Mouse (Mus musculus): ENCODE results near the gene Zfp791. TPM values are rescaled to one million over a fixed set of nuclear protein-coding genes. Genes with fewer than 3 reads are reported as not detected.
"Not testable (repeated sequence)": the region's sequence is repeated elsewhere in the genome, so short reads cannot be mapped to it uniquely, and the experiment has no call there.

Zfp791 gene
- polyA plus RNA-seq (2014; fragmentation: Nextera tagmentation; extraction: Ambion mirVana): 1.6 TPM in 2 replicates

DNA sequence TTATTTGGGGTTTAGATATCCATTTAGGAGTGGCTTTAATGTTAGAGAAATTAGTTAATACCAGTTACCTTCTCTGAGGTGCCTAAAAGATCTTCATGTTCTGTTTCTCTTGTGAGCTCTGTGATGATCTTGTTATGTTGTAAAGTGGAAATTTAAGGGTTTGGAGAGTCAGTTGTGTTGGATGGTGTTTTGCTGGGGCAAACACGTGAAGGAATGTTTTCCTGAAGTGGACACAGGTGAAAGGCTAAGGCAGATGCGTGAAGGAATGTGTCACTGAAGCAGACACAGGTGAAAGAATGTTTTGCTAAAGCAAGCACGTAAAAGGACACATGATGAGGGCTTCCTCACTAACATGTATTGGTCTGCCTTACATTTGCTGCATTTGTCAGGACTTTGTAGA, at the start of gene Zfp791:
Gene Zfp791 (minus strand): TSS at position 101 of the 400 bp plus-strand sequence.
- WGBS: 77% methylated on average over 3 of the region's 3 CpGs
- H3K4me1 ChIP-seq (ENCODE audit: control insufficient read depth, insufficient read depth, low read length): 0 out of 2 replicates have a peak, but pooled peaks cover 6% of the 10 kb centered on the region
- H3K9ac ChIP-seq (ENCODE audit: low read depth, low read length): no peak within 1 kb of the TSS
- H3K27me3 ChIP-seq (replicated peaks; ENCODE audit: control insufficient read depth, insufficient read depth, low read length): no peaks in the 10 kb centered on the region
- no peaks in the 10 kb centered on the region for H3K36me3 ChIP-seq (ENCODE audit: control insufficient read depth, insufficient read depth, low read length)
- ATAC-seq (ENCODE audit: low read depth): no peak
- H3K4me2 ChIP-seq (ENCODE audit: low read depth, low read length): no peak within 1 kb of the TSS
- H3K9me3 ChIP-seq (ENCODE audit: control insufficient read depth, low read length): no peaks in the 10 kb centered on the region
- DNase-seq (ENCODE audit: low spot score): no peak
- H3K27ac ChIP-seq (replicated peaks; ENCODE audit: low read depth, low read length): no peak within 1 kb of the TSS
- H3K4me3 ChIP-seq (ENCODE audit: low read depth, low read length): no peak within 1 kb of the TSS

DNA sequence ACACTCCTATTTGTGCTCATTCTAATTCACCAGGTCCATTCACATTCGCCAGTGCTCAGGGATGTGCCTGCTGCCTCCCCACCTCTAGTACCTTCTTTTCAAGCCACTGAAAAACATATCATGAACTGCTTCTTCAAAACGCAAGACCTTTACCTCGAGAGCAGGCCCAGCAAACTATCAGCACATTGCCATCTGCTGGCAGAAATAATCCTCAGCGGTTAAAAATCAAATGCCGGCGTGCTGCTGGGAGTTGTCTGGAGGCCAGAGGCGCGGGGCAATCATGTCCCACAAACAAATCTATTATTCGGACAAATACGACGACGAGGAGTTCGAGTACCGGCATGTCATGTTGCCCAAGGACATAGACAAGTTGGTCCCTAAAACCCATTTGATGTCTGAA, 48.4 kb upstream of the Zfp791 start:
- H3K9ac ChIP-seq (ENCODE audit: low read depth, low read length): no peak overlapping the region
- no peaks in the 10 kb centered on the region for H3K27me3 ChIP-seq (replicated peaks; ENCODE audit: control insufficient read depth, insufficient read depth, low read length)
- ATAC-seq (ENCODE audit: low read depth) (no peak), DNase-seq (ENCODE audit: low spot score) (peak; percentile 44)
- no peak overlapping the region for H3K27ac ChIP-seq (replicated peaks; ENCODE audit: low read depth, low read length)
- H3K36me3 ChIP-seq (ENCODE audit: control insufficient read depth, insufficient read depth, low read length): no peaks in the 10 kb centered on the region
- H3K4me3 ChIP-seq (ENCODE audit: low read depth, low read length): no peak overlapping the region
- 31% methylated on average over 14 of the region's 14 CpGs for WGBS
- H3K9me3 ChIP-seq (ENCODE audit: control insufficient read depth, low read length): no peaks in the 10 kb centered on the region
- H3K4me1 ChIP-seq (ENCODE audit: control insufficient read depth, insufficient read depth, low read length): no peaks in the 10 kb centered on the region
- no peak overlapping the region for H3K4me2 ChIP-seq (ENCODE audit: low read depth, low read length)

DNA sequence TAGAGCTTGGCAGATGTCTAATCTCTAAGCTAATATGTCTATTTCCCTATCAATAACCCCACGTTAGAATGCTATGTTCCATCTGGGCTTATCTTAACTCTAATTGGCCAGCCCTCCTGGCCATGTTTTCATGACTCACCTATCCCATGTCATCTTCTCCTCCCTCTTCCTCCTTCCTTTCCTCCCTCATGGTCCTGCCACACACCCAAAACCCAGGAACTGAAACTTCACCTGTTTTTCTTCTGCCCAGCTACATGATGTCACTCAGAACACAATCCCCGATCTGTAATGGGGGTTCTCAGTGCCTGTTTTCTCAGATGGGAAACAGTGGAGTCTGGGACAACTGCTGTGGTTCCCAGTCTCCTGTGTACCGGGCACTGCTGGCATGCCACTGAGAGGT, 28.7 kb upstream of the Zfp791 start, which contains the start of gene Cks1brt:
Gene Cks1brt (plus strand): TSS at position 301 of the 400 bp plus-strand sequence.
- H3K9ac ChIP-seq (ENCODE audit: low read depth, low read length): no peak within 1 kb of the TSS
- no peaks in the 10 kb centered on the region for H3K27me3 ChIP-seq (replicated peaks; ENCODE audit: control insufficient read depth, insufficient read depth, low read length)
- 81% methylated on average over 3 of the region's 3 CpGs for WGBS
- no peak for DNase-seq (ENCODE audit: low spot score)
- H3K9me3 ChIP-seq (ENCODE audit: control insufficient read depth, low read length): peaks cover 34% of the 10 kb centered on the region
- H3K36me3 ChIP-seq (ENCODE audit: control insufficient read depth, insufficient read depth, low read length): no peaks in the 10 kb centered on the region
- no peak within 1 kb of the TSS for H3K4me2 ChIP-seq (ENCODE audit: low read depth, low read length)
- H3K4me3 ChIP-seq (ENCODE audit: low read depth, low read length): no peak within 1 kb of the TSS
- no peak within 1 kb of the TSS for H3K27ac ChIP-seq (replicated peaks; ENCODE audit: low read depth, low read length)
- no peak for ATAC-seq (ENCODE audit: low read depth)
- H3K4me1 ChIP-seq (ENCODE audit: control insufficient read depth, insufficient read depth, low read length): no peaks in the 10 kb centered on the region

DNA sequence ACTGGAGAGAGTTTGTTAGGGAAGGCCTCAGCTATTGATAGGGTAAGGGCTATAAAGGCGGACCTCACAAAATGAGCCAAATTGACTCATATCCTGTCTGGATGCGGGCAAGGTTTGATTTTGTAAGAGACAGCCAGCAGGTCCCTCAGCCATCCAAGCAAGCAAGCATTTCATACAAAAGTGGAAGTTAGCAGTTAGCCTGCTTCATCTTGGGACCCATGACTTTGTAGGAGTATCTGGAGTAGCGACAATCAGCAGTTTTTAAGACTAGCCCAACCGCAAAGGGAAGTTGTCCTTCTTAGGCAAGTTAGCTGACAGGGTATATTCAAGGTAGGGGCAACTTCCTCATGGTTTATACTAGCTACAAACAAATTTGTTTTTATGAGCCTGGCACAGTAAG, 19.6 kb upstream of the Zfp791 start:
- 91% methylated on average over 4 of the region's 4 CpGs for WGBS
- Histone ChIP-seq H3K9ac (ENCODE audit: low read depth, low read length) (no peak overlapping the region), H3K4me2 (ENCODE audit: low read depth, low read length) (no peak overlapping the region), H3K4me3 (ENCODE audit: low read depth, low read length) (no peak overlapping the region), H3K9me3 (ENCODE audit: control insufficient read depth, low read length) (peaks cover 3% of the 10 kb centered on the region; the same call in 1 of the 2 replicates), H3K27ac (replicated peaks; ENCODE audit: low read depth, low read length) (no peak overlapping the region), H3K4me1 (ENCODE audit: control insufficient read depth, insufficient read depth, low read length) (no peaks in the 10 kb centered on the region), H3K36me3 (ENCODE audit: control insufficient read depth, insufficient read depth, low read length) (no peaks in the 10 kb centered on the region), H3K27me3 (replicated peaks; ENCODE audit: control insufficient read depth, insufficient read depth, low read length) (no peaks in the 10 kb centered on the region)
- DNase-seq (ENCODE audit: low spot score) (peak; percentile 12), ATAC-seq (ENCODE audit: low read depth) (no peak)

DNA sequence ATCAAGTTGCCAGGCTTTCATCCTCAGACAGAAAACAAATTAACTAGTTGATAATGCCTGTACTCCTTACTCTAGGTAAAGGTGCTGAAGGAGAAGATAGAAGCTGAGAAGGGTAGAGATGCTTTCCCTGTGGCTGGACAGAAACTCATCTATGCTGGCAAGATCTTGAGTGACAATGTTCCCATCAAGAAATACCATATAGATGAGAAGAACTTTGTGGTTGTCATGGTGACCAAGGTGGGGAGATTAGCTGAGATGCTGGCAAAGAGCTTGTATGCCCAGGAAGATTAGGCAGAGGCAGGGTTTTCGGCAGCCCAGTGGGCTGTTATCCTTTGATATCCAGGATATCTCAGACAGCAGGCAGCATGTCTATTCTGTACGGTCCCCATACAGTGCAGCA, 12.8 kb upstream of the Zfp791 start:
- not testable (repeated sequence) for H3K27me3 ChIP-seq (replicated peaks; ENCODE audit: control insufficient read depth, insufficient read depth, low read length); H3K4me1 ChIP-seq (ENCODE audit: control insufficient read depth, insufficient read depth, low read length); H3K27ac ChIP-seq (replicated peaks; ENCODE audit: low read depth, low read length); H3K9me3 ChIP-seq (ENCODE audit: control insufficient read depth, low read length); DNase-seq (ENCODE audit: low spot score); H3K4me2 ChIP-seq (ENCODE audit: low read depth, low read length); H3K9ac ChIP-seq (ENCODE audit: low read depth, low read length); ATAC-seq (ENCODE audit: low read depth); H3K4me3 ChIP-seq (ENCODE audit: low read depth, low read length); H3K36me3 ChIP-seq (ENCODE audit: control insufficient read depth, insufficient read depth, low read length)
- WGBS: 81% methylated on average over 2 of the region's 2 CpGs

DNA sequence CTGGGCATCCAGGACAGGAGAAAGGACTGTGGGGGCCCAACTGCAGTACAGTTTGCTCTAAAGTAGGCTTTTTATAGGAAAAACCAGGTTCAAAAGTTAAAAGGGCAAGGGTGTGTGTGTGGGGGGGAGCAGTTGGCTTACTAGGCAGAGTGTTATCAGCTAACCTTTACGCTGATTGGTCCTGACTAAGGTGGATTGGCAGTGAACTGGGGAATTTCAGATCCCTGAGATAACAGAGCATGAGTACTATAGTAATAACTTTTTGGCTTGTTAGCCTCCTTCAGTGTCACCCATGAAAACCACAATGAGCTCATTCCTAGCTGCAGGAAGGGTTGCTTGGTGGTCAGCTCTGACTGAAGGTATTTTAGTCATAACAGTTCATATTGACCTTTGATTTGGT, 9.4 kb upstream of the Zfp791 start:
- Histone ChIP-seq H3K4me1 (ENCODE audit: control insufficient read depth, insufficient read depth, low read length) (no peaks in the 10 kb centered on the region), H3K9me3 (ENCODE audit: control insufficient read depth, low read length) (no peaks in the 10 kb centered on the region), H3K9ac (ENCODE audit: low read depth, low read length) (no peak overlapping the region), H3K27me3 (replicated peaks; ENCODE audit: control insufficient read depth, insufficient read depth, low read length) (no peaks in the 10 kb centered on the region), H3K36me3 (ENCODE audit: control insufficient read depth, insufficient read depth, low read length) (no peaks in the 10 kb centered on the region), H3K4me2 (ENCODE audit: low read depth, low read length) (no peak overlapping the region), H3K27ac (replicated peaks; ENCODE audit: low read depth, low read length) (no peak overlapping the region), H3K4me3 (ENCODE audit: low read depth, low read length) (no peak overlapping the region)
- DNase-seq (ENCODE audit: low spot score) (no peak), ATAC-seq (ENCODE audit: low read depth) (no peak)
- WGBS: 89% methylated on average over 1 of the region's 1 CpGs

DNA sequence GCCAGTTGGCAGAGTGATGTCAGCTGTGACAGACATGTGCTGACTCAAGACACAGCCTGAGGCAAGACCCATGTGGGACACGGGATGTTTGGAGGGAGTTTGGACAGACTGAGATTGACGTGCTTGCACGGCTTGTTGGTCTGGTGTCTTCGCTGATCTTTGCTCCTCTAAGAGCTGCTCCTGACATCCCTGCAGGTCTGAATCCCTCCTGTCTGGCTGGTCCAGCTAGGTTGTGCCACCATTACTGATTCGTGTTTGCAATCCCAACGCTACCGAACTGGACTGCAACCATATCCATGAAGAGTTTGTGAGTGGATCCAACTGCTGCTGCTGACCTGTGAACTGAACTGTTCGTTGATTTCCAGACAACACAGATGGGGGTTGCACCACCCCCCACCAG, 796 bp upstream of the Zfp791 start:
- 0 out of 2 replicates have a peak, but pooled peaks cover 4% of the 10 kb centered on the region for H3K4me1 ChIP-seq (ENCODE audit: control insufficient read depth, insufficient read depth, low read length)
- H3K9ac ChIP-seq (ENCODE audit: low read depth, low read length): no peak overlapping the region
- H3K4me3 ChIP-seq (ENCODE audit: low read depth, low read length): no peak overlapping the region
- DNase-seq (ENCODE audit: low spot score) (no peak), ATAC-seq (ENCODE audit: low read depth) (no peak)
- H3K4me2 ChIP-seq (ENCODE audit: low read depth, low read length): no peak overlapping the region
- H3K27ac ChIP-seq (replicated peaks; ENCODE audit: low read depth, low read length): no peak overlapping the region
- H3K36me3 ChIP-seq (ENCODE audit: control insufficient read depth, insufficient read depth, low read length): no peaks in the 10 kb centered on the region
- no peaks in the 10 kb centered on the region for H3K27me3 ChIP-seq (replicated peaks; ENCODE audit: control insufficient read depth, insufficient read depth, low read length)
- H3K9me3 ChIP-seq (ENCODE audit: control insufficient read depth, low read length): no peaks in the 10 kb centered on the region
- 87% methylated on average over 8 of the region's 8 CpGs for WGBS

DNA sequence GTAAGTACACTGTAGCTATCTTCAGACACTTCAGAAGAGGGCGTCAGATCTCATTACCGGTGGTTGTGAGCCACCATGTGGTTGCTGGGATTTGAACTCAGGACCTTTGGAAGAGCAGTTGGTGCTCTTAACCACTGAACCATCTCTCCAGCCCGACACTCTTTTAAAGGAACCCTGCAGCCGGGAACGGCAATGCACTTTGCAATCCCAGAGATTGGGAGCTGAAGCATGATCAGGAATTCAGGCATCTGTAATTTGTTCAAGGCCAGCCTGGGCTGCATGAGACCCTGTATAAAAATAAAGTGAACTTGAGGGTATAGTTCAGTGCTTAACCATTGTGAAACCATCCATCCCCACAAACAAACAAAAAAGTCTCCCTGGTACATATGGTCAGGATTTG, 2.6 kb downstream of the Zfp791 start:
- not testable (repeated sequence) for DNase-seq (ENCODE audit: low spot score)

More for the DNA sequence above, 2.6 kb downstream of the Zfp791 start:
- not testable (repeated sequence) for H3K9me3 ChIP-seq (ENCODE audit: control insufficient read depth, low read length); H3K9ac ChIP-seq (ENCODE audit: low read depth, low read length); H3K4me1 ChIP-seq (ENCODE audit: control insufficient read depth, insufficient read depth, low read length); H3K4me3 ChIP-seq (ENCODE audit: low read depth, low read length); ATAC-seq (ENCODE audit: low read depth); H3K4me2 ChIP-seq (ENCODE audit: low read depth, low read length); H3K27me3 ChIP-seq (replicated peaks; ENCODE audit: control insufficient read depth, insufficient read depth, low read length); H3K27ac ChIP-seq (replicated peaks; ENCODE audit: low read depth, low read length); H3K36me3 ChIP-seq (ENCODE audit: control insufficient read depth, insufficient read depth, low read length)
- 77% methylated on average over 5 of the region's 5 CpGs for WGBS
